Mouse (Mus musculus) heart, embryonic 14.5 days (tissue): ENCODE measurements at regions not wholly inside any gene's neighbourhood (a gene's known extent, or its start where the extent isn't known, plus 50 kb on each side); places are given as distances from the start of the nearest gene placed in this dataset.

ENCODE experiments used
- ATAC-seq: fragments of 200-750 bp; cut with Nextera tagmentation; 2 replicates; pipeline ENCODE4 v1.8.0; 2017; ENCODE audit warnings: low read depth, moderate TSS enrichment; ENCODE audit not compliant: insufficient number of reproducible peaks, insufficient read depth, low FRiP score
- H3K27ac ChIP-seq, 2 experiments: fragments of 200-500 bp in 1 of 2; fragments of 300-500 bp in 1 of 2; sonication (generic) in 1 of 2; replicated peaks in 1 of 2; 2 replicates each; pipeline ENCODE4 v1.5.1; 2012 to 2014; ENCODE audit warnings: low read depth in 2 of 2, low read length in 2 of 2, control low read depth in 1 of 2, mild to moderate bottlenecking in 1 of 2, mixed read lengths in 1 of 2; ENCODE audit not compliant: control insufficient read depth in 1 of 2, insufficient read depth in 1 of 2
- H3K27me3 ChIP-seq: fragments of 300-500 bp; sonication (generic); 2 replicates; pipeline ENCODE4 v1.6.1; 2014; ENCODE audit warnings: mild to moderate bottlenecking, low read length, control low read depth; ENCODE audit not compliant: control insufficient read depth, insufficient read depth
- H3K36me3 ChIP-seq: fragments of 300-500 bp; sonication (generic); 2 replicates; pipeline ENCODE4 v1.6.1; 2014; ENCODE audit warnings: mild to moderate bottlenecking, control low read depth, low read length, mixed read lengths; ENCODE audit not compliant: control insufficient read depth, insufficient read depth
- H3K4me1 ChIP-seq, 2 experiments: fragments of 200-500 bp in 1 of 2; fragments of 300-500 bp in 1 of 2; sonication (generic) in 1 of 2; 2 replicates each; pipeline ENCODE4 v1.6.1; 2012 to 2014; ENCODE audit warnings: low read length in 2 of 2, control low read depth in 1 of 2, mixed read lengths in 1 of 2; ENCODE audit not compliant: control insufficient read depth in 2 of 2, insufficient read depth in 2 of 2
- H3K4me2 ChIP-seq: fragments of 300-500 bp; sonication (generic); 2 replicates; pipeline ENCODE4 v1.6.1; 2014; ENCODE audit warnings: mild to moderate bottlenecking, low read length
- H3K4me3 ChIP-seq, 2 experiments: fragments of 200-500 bp in 1 of 2; fragments of 300-500 bp in 1 of 2; sonication (generic) in 1 of 2; 2 replicates each; pipeline ENCODE4 v1.5.1; 2012 to 2014; ENCODE audit warnings: low read length in 2 of 2, mild to moderate bottlenecking in 2 of 2, control low read depth in 1 of 2, low read depth in 1 of 2, moderate library complexity in 1 of 2; ENCODE audit not compliant: control insufficient read depth in 1 of 2, insufficient read depth in 1 of 2
- H3K9ac ChIP-seq: fragments of 300-500 bp; sonication (generic); 2 replicates; pipeline ENCODE4 v1.6.1; 2014; ENCODE audit warnings: mild to moderate bottlenecking, low read length
- H3K9me3 ChIP-seq: fragments of 300-500 bp; sonication (generic); 2 replicates; pipeline ENCODE4 v1.6.1; 2016; ENCODE audit warnings: low read length, control low read depth; ENCODE audit not compliant: control insufficient read depth
- WGBS: fragments of 180-500 bp; shearing (Covaris S2); extraction: QIAGEN DNeasy Blood & Tissue Kit; methylation state at CpG from one replicate; pipeline ENCODE4 v1.1.7; 2014; 5-methylcytosine and 5-hydroxymethylcytosine counted together

DNA sequence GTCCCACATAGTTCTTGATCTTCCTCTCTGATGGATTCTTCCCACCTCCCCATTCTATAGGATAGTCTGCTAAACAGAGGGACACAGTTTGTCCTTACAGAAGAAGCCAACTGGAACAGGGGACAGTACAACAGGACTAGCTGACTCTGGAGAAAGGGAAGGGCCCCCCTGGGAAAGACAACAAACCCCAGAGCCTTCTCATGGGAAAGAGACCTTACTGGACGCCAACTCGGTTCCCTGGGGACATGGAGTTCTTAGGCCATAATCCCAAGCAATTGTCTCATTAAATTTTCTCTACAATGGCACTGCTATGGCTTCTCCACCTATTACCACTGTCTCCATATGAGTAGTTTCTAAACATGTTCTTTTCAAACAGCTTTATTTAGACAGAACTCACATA, 1313.2 kb upstream of the A1bg start:
- H3K4me1 ChIP-seq, result peaks cover 0 to 7% of the 10 kb centered on the region in 2 experiments; a peak in 2 of 4 replicates
- H3K4me3 ChIP-seq, result no peak overlapping the region
- WGBS, result 42% methylated on average over 2 of the region's 2 CpGs

DNA sequence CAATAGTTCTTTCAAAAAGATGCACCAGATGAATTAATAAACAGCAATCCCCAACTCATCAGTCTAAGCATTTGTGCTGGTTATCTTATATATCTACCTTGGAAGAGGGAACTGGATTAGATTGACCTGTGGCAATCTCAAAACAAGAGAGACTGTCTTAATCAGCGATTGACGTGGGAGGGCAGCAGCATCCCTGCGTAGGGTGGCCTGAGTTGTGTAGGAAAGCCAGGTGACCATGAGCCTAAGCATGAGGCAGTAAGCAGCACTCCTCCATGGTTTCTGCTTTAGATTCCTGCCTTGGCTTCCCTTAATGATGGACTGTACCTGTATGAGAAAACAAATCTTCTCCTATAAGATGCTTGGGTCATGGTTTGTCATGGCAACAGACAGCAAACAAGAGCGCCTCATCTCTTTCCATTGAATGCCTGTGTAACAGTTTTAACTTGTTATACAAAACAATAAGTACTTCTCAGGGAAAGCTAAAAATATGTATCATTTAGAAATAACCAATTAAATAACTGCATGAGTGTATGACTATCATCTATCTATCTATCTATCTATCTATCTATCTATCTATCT, 1311.5 kb upstream of the A1bg start:
- ATAC-seq, result no peak
- no peak overlapping the region for H3K27ac ChIP-seq
- WGBS, result 95% methylated on average over 4 of the region's 4 CpGs

More for the DNA sequence above, 1313.2 kb upstream of the A1bg start:
- H3K27ac ChIP-seq, result no peak overlapping the region
- H3K9me3 ChIP-seq, result no peaks in the 10 kb centered on the region
- no peak overlapping the region for H3K4me2 ChIP-seq
- no peaks in the 10 kb centered on the region for H3K27me3 ChIP-seq
- no peak for ATAC-seq
- no peak overlapping the region for H3K9ac ChIP-seq
- no peaks in the 10 kb centered on the region for H3K36me3 ChIP-seq

DNA sequence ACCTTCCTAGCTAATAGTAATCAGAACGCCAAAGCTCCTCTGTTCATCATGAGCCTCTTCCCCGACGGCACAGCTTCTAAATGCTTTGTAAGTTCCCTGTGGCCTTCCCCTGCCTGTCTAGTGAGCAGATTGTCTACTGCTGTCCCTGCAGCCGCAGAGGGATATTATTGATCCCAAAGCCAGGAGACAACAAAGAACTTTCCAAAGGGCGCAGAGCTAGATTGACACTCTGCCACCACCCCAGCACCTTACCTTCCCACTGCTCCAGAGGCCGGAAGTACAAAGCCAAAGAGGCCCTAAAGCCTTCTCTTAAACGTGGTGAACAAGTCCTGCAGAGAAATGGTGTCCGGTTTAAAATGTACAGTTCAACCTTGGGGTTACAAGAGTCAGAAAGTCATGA, 1310.3 kb upstream of the A1bg start:
- 81% methylated on average over 8 of the region's 8 CpGs for WGBS

More for the DNA sequence above, 1311.5 kb upstream of the A1bg start:
- H3K27me3 ChIP-seq, result no peaks in the 10 kb centered on the region
- H3K9me3 ChIP-seq, result no peaks in the 10 kb centered on the region
- H3K9ac ChIP-seq, result no peak overlapping the region
- H3K4me1 ChIP-seq, result peaks cover 4 to 15% of the 10 kb centered on the region in 2 experiments
- H3K4me3 ChIP-seq, result no peak overlapping the region
- H3K4me2 ChIP-seq, result no peak overlapping the region
- no peaks in the 10 kb centered on the region for H3K36me3 ChIP-seq

DNA sequence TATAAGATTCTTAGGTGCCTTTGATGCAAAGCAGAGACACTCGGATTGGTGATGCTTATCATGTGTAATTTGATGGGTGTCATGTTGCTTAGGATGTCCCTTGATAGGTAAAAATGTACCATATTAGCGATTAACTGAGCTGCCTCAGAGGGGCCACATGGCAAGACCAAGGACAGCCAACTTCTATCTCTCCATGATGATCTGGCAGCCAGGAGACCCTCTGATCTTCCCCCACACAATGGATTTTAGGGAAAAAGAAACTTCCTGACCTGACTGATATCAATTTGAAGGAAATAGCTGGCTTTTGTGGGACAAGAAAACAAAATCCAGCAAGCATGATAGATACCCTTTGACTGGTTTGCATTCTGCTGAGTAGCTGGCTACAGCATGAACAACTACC, 1308.9 kb upstream of the A1bg start:
- WGBS, result 48% methylated on average over 2 of the region's 2 CpGs

More for the DNA sequence above, 1310.3 kb upstream of the A1bg start:
- H3K9ac ChIP-seq, result no peak overlapping the region
- no peaks in the 10 kb centered on the region for H3K27me3 ChIP-seq
- H3K4me3 ChIP-seq, result no peak overlapping the region
- no peak overlapping the region for H3K27ac ChIP-seq
- H3K9me3 ChIP-seq, result no peaks in the 10 kb centered on the region
- peaks cover 4 to 15% of the 10 kb centered on the region in 2 experiments for H3K4me1 ChIP-seq
- H3K36me3 ChIP-seq, result no peaks in the 10 kb centered on the region
- no peak for ATAC-seq
- H3K4me2 ChIP-seq, result no peak overlapping the region

DNA sequence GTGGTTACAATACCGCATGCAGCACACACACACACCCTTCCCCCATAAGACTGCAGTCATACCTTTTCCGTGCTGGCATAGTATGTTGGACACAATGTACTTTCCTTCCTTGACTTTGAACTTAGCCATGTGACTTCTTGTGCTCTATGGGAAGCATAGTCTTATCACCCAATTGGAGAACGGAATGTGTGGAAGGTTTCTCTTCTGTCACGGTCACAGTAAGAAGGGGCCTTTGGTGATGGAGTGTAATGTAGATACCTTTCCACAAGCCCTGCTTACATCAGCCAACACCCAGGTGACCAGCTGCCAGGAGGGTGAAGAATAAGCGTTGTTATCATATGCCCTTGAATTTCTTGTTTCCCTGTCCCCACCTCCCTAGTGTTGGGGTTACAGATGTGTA, 1308.0 kb upstream of the A1bg start:
- no peaks in the 10 kb centered on the region for H3K27me3 ChIP-seq
- no peak overlapping the region for H3K4me3 ChIP-seq
- H3K27ac ChIP-seq, result no peak overlapping the region
- H3K36me3 ChIP-seq, result no peaks in the 10 kb centered on the region
- no peak overlapping the region for H3K9ac ChIP-seq
- no peak overlapping the region for H3K4me2 ChIP-seq
- peak; percentile 92 for ATAC-seq
- H3K4me1 ChIP-seq, result peaks cover 4 to 15% of the 10 kb centered on the region in 2 experiments
- H3K9me3 ChIP-seq, result no peaks in the 10 kb centered on the region
- 35% methylated on average over 5 of the region's 5 CpGs for WGBS

More for the DNA sequence above, 1308.9 kb upstream of the A1bg start:
- H3K27ac ChIP-seq, result no peak overlapping the region
- H3K27me3 ChIP-seq, result no peaks in the 10 kb centered on the region
- H3K9ac ChIP-seq, result no peak overlapping the region
- H3K4me1 ChIP-seq, result peaks cover 4 to 15% of the 10 kb centered on the region in 2 experiments
- no peak overlapping the region for H3K4me3 ChIP-seq
- H3K9me3 ChIP-seq, result no peaks in the 10 kb centered on the region
- H3K36me3 ChIP-seq, result no peaks in the 10 kb centered on the region
- H3K4me2 ChIP-seq, result no peak overlapping the region
- ATAC-seq, result no peak

DNA sequence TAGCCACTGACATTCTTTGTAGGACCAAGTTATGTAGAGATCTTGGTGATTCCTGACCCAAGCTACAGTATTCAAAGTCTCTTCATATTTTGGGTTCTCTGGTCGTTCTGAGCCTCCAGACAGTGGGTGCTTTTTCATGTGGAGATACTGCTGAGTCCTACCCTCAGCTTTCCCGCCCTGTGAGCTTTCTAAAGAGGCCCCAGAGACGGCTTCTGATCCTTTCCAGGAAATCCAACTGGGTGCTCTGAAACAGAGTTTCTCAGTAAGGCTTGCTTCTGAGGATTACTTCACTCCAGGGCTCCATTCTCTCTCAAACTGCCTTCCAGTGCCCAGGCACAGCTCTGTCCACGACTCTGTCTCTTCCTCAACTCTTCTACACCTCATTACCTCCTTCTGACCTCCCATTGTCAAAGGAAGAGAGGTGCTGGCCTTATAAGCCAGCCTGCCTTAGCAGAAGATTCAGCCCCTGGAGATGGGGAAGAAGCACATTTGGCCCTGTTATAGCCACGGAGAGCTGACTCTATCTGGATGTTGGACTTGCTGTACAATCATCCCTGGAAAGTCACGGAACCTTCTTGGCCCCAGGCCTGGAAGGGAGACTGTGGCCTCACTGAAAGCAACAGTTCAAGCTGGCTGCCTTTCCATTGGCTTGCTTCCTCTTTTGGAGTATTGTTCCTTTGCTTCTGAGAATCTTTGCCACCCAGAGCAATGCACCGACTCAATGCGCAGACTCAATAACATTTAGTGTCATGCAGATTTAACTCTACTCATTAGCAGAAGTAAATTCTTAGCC, 1306.9 kb upstream of the A1bg start:
- WGBS, result 68% methylated on average over 8 of the region's 8 CpGs
- Histone ChIP-seq H3K36me3 (no peaks in the 10 kb centered on the region), H3K27ac (no peak overlapping the region), H3K9ac (no peak overlapping the region), H3K9me3 (no peaks in the 10 kb centered on the region), H3K4me1 (peaks cover 4 to 15% of the 10 kb centered on the region in 2 experiments), H3K4me3 (no peak overlapping the region), H3K27me3 (no peaks in the 10 kb centered on the region), H3K4me2 (no peak overlapping the region)
- no peak for ATAC-seq

DNA sequence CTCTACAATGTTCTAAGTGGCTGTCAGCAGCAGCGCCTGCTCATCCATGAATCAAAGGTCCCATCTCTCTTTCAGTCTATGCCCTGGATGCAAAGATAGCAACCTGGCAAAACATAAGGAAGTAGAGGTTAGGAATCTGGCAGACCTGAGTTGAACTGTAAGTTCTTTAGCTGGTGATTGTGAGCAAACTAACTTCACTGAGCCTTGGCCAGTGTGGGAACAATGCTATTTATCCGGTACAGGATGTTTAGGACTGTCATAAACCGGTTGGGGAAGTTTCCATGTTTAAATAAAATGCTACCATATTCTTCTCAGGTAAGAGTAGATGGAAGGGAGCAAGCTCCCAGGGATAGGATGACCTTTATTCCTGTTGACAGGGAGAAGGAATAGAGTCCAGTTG, 1306.2 kb upstream of the A1bg start:
- Histone ChIP-seq H3K9ac (no peak overlapping the region), H3K36me3 (no peaks in the 10 kb centered on the region), H3K9me3 (no peaks in the 10 kb centered on the region), H3K4me1 (peaks cover 4 to 15% of the 10 kb centered on the region in 2 experiments), H3K27me3 (no peaks in the 10 kb centered on the region), H3K4me2 (no peak overlapping the region), H3K4me3 (no peak overlapping the region), H3K27ac (no peak overlapping the region)
- 83% methylated on average over 3 of the region's 3 CpGs for WGBS
- ATAC-seq, result no peak
